In the genomic region with DNA sequence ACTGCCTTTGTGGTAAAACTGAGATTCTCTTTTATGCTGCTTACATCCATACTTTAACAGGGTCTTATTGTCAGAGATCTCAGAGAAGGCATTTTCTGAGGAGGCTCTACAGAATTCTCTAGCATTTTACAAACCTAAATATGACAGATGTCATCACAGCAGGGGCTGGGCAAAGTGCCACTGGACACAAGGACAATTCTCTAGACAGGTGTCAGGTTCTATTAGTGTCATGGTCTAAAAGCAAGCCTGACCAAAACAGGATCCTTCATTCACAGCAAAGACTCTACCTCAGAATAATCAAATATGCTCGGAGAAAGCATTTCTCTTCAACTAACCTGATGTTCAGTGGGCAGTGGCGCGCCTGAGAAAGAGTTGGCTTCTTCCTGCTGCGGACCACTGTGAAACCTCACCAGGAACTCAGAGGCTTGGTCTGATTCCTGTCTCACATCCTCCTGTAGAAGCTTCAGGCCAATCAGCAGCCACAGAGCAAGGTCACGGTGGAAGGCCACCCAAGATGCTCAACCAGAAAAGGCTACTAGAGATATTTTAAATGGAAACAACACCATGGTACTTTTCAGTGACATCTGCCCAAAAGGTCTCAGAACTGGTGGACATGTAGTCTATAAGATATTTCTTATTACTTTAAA, we compare ENCODE assay signal across 22 mouse cellular contexts.
A peak's percentile ranks its signal among the peaks of the same experiment; 100 is the strongest.
DNase-seq lines count a peak whose midpoint lies in the region; ATAC-seq lines count a peak whose summit lies in the region.
"Had no signal": no experiment of that assay in that cellular context is flagged by ENCODE, and none has a peak within 500 bp of the region (broad histone marks: within the 10 kb centered on the region; RNA-seq: fewer than 3 reads in every experiment).

No protein-coding gene starts in this region.

- H3K9me3 ChIP-seq in intestine, embryonic 15.5 days, result no peaks in the 10 kb centered on the region
- H3K9me3 ChIP-seq: midbrain, embryonic 13.5 days had no signal

- H3K9ac ChIP-seq in intestine, embryonic 15.5 days, result no peak overlapping the region
- H3K9ac ChIP-seq: midbrain, embryonic 13.5 days; neural tube, embryonic 13.5 days had no signal

- H3K4me3 ChIP-seq in intestine, embryonic 15.5 days (replicated peaks), result no peak overlapping the region
- H3K4me3 ChIP-seq: midbrain, embryonic 13.5 days; neural tube, embryonic 13.5 days had no signal

- DNase-seq in adrenal gland, postnatal 25 days, result peak; percentile 33
- DNase-seq in adrenal gland, postnatal 36 days, result no peak
- peak; percentile 35 to 46 for DNase-seq in spleen, postnatal 36 days (ENCODE audit: low spot score in 2 of 2)
- DNase-seq in spleen, postnatal 4 days (ENCODE audit: low spot score in 2 of 2), result no peak
- DNase-seq in cerebellum, postnatal 10 days, result peak; percentile 98 to 99
- no peak for DNase-seq in gastrocnemius, postnatal 14 days
- no peak for DNase-seq in frontal cortex, postnatal 14 days (ENCODE audit: low spot score in 2 of 2)
- DNase-seq: adrenal gland, postnatal 14 days; embryo, embryonic 11 days; heart, postnatal 36 days; kidney, adult 18-20 months; kidney, postnatal 10 days; layer of hippocampus, postnatal 36 days; liver; right cerebral cortex, postnatal 25 days; thymus, postnatal 14 days had no signal

- intact Hi-C loops in gastrocnemius, postnatal 14 days (cut with DNase I; ENCODE audit: low total_unique reads), result no loop called here

- H3K27me3 ChIP-seq in intestine, embryonic 15.5 days (replicated peaks), result no peaks in the 10 kb centered on the region
- H3K27me3 ChIP-seq: midbrain, embryonic 13.5 days; neural tube, embryonic 13.5 days had no signal

- WGBS in intestine, embryonic 15.5 days, result 93% methylated on average over 5 of the region's 5 CpGs

- 0 out of 2 replicates have a peak, but pooled peaks cover 5% of the 10 kb centered on the region for H3K4me1 ChIP-seq in intestine, embryonic 15.5 days (replicated peaks)
- H3K4me1 ChIP-seq: midbrain, embryonic 13.5 days had no signal

- no peak overlapping the region for H3K27ac ChIP-seq in intestine, embryonic 15.5 days
- H3K27ac ChIP-seq: midbrain, embryonic 13.5 days; neural tube, embryonic 13.5 days had no signal

- no peak overlapping the region for H3K4me2 ChIP-seq in intestine, embryonic 15.5 days (replicated peaks)
- H3K4me2 ChIP-seq: midbrain, embryonic 13.5 days; neural tube, embryonic 13.5 days had no signal

- no peak for ATAC-seq in intestine, embryonic 15.5 days
- ATAC-seq: forebrain, embryonic 16.5 days; lung, postnatal 0 days; midbrain, embryonic 13.5 days had no signal

- H3K36me3 ChIP-seq in intestine, embryonic 15.5 days, result no peaks in the 10 kb centered on the region
- H3K36me3 ChIP-seq: G1E; midbrain, embryonic 13.5 days; neural tube, embryonic 13.5 days had no signal

Comparison
In these comparisons a context has a peak if more than half of its experiments do, and no peak if none do; other contexts are left out.
1. DNase-seq: peak in adrenal gland, postnatal 25 days (single experiment), spleen, postnatal 36 days (2 of 2) and cerebellum, postnatal 10 days (2 of 2); none in adrenal gland, postnatal 36 days (0 of 2), spleen, postnatal 4 days (0 of 2), gastrocnemius, postnatal 14 days (single experiment) and frontal cortex, postnatal 14 days (0 of 2).